ENCODE assay signal across 24 mouse cellular contexts in genomic region chr5:17748293-17748692, GRCm38 (mm10).
DNase-seq lines count a peak whose midpoint lies in the region; ATAC-seq and TF ChIP-seq lines count a peak whose summit lies in the region.
"Had no signal": no experiment of that assay in that cellular context is flagged by ENCODE, and none has a peak within 500 bp of the region (broad histone marks: within the 10 kb centered on the region; RNA-seq: fewer than 3 reads in every experiment).

No protein-coding gene starts in this region.

- H3K4me3 ChIP-seq in intestine, postnatal 0 days (ENCODE audit: low read depth, low read length) = no peak overlapping the region
- no peak overlapping the region for H3K4me3 ChIP-seq in intestine, embryonic 15.5 days (replicated peaks)
- no peak overlapping the region for H3K4me3 ChIP-seq in C2C12 (ENCODE audit: insufficient read depth, poor library complexity, severe bottlenecking)
- H3K4me3 ChIP-seq in myocyte = no peak overlapping the region
- H3K4me3 ChIP-seq: embryonic facial prominence, embryonic 10.5 days; embryonic facial prominence, embryonic 12.5 days; erythroblast, embryonic 14.5 days; forebrain, embryonic 10.5 days; forebrain, embryonic 12.5 days had no signal

- no peaks in the 10 kb centered on the region for H3K79me2 ChIP-seq in C2C12 (ENCODE audit: control insufficient read depth, insufficient read depth)
- H3K79me2 ChIP-seq in myocyte (ENCODE audit: control insufficient read depth, insufficient read depth) = no peaks in the 10 kb centered on the region

- H3K4me1 ChIP-seq in intestine, postnatal 0 days (replicated peaks; ENCODE audit: control insufficient read depth, insufficient read depth, low read length) = no peaks in the 10 kb centered on the region
- no peaks in the 10 kb centered on the region for H3K4me1 ChIP-seq in intestine, embryonic 15.5 days (replicated peaks)
- H3K4me1 ChIP-seq: embryonic facial prominence, embryonic 12.5 days; forebrain, embryonic 12.5 days had no signal

- TF ChIP-seq CTCF in intestine, postnatal 0 days (IDR thresholded peaks at IDR 0.05; ENCODE audit: low read depth) = no peak
- TF ChIP-seq CTCF in C2C12 (IDR thresholded peaks at IDR 0.05; ENCODE audit: control insufficient read depth, insufficient read depth, insufficient read length) (no peak), Patski (IDR thresholded peaks at IDR 0.05) (no peak)

- POLR2A ChIA-PET in Patski (lab: Charles Lee) = interaction anchor here (0.8 kb wide), 1 partner anchor 37 kb away, joined by 3 read pairs; no protein-coding TSS in a partner anchor

- peak; percentile 56; the same call in 1 of the 2 replicates for ATAC-seq in intestine, postnatal 0 days
- ATAC-seq in intestine, embryonic 15.5 days = no peak
- peak; percentile 75 for ATAC-seq in Patski
- no peak for ATAC-seq in inflammation-experienced regulatory T-cells, adult 6 months
- no peak for ATAC-seq in erythroblast, adult 5-6 weeks (replicated peaks; ENCODE audit: low FRiP score, poor library complexity, severe bottlenecking)
- ATAC-seq: activated CD4-positive, CD25-positive, alpha-beta regulatory T cell, adult 4 months; forebrain, embryonic 14.5 days; forebrain, embryonic 16.5 days had no signal

- TF ChIP-seq POLR2A in myocyte (IDR thresholded peaks at IDR 0.05; ENCODE audit: insufficient read length, low read depth) = no peak

- H3K36me3 ChIP-seq in intestine, postnatal 0 days (ENCODE audit: control insufficient read depth, insufficient read depth) = no peaks in the 10 kb centered on the region
- no peaks in the 10 kb centered on the region for H3K36me3 ChIP-seq in intestine, embryonic 15.5 days
- H3K36me3 ChIP-seq in C2C12 (ENCODE audit: control insufficient read depth, insufficient read depth) = no peaks in the 10 kb centered on the region
- H3K36me3 ChIP-seq in myocyte (ENCODE audit: control insufficient read depth, insufficient read depth) = no peaks in the 10 kb centered on the region
- H3K36me3 ChIP-seq: embryonic facial prominence, embryonic 10.5 days; embryonic facial prominence, embryonic 12.5 days; forebrain, embryonic 10.5 days; forebrain, embryonic 12.5 days had no signal

- in situ Hi-C loops in Patski (cut with MboI; ENCODE audit: low pct_unique_long_range_greater_than_20kb) = no loop called here

- DNase-seq in Patski (ENCODE audit: low read depth, low spot score) = no peak
- no peak for DNase-seq in kidney, postnatal 36 days
- DNase-seq: adrenal gland, adult 8-10 months; adrenal gland, postnatal 14 days; adrenal gland, postnatal 36 days; B cell, adult 2 months; cerebellum, adult 11-12 months; cerebellum, adult 2 months; cerebellum, adult 9-10 months; cerebellum, postnatal 25 days had no signal

- H3K9me3 ChIP-seq in intestine, postnatal 0 days (ENCODE audit: control insufficient read depth) = no peaks in the 10 kb centered on the region
- H3K9me3 ChIP-seq in intestine, embryonic 15.5 days = no peaks in the 10 kb centered on the region
- H3K9me3 ChIP-seq: embryonic facial prominence, embryonic 10.5 days; embryonic facial prominence, embryonic 12.5 days; forebrain, embryonic 10.5 days; forebrain, embryonic 12.5 days had no signal

- CTCF ChIA-PET in Patski (lab: Charles Lee) = interaction anchor here (1.1 to 2.1 kb wide), 2 partner anchors 17 to 801 kb away, joined by 4 to 5 read pairs; no protein-coding TSS in a partner anchor

- H3K79me3 ChIP-seq in C2C12 (ENCODE audit: low read depth) = no peaks in the 10 kb centered on the region

- no peak overlapping the region for H3ac ChIP-seq in C2C12 (ENCODE audit: control insufficient read depth, insufficient read length, low read depth)
- H3ac ChIP-seq in myocyte (ENCODE audit: control insufficient read depth, insufficient read length) = no peak overlapping the region

- no peak overlapping the region for H3K27ac ChIP-seq in intestine, postnatal 0 days (ENCODE audit: low read depth, low read length)
- H3K27ac ChIP-seq in intestine, embryonic 15.5 days = no peak overlapping the region
- H3K27ac ChIP-seq: embryonic facial prominence, embryonic 10.5 days; embryonic facial prominence, embryonic 12.5 days; forebrain, embryonic 10.5 days; forebrain, embryonic 12.5 days had no signal

- no peak overlapping the region for H3K9ac ChIP-seq in intestine, postnatal 0 days (ENCODE audit: low read depth, low read length)
- H3K9ac ChIP-seq in intestine, embryonic 15.5 days = no peak overlapping the region
- H3K9ac ChIP-seq: embryonic facial prominence, embryonic 12.5 days; forebrain, embryonic 12.5 days had no signal

- H3K4me2 ChIP-seq in intestine, postnatal 0 days (replicated peaks; ENCODE audit: low read depth) = no peak overlapping the region
- no peak overlapping the region for H3K4me2 ChIP-seq in intestine, embryonic 15.5 days (replicated peaks)
- peak overlapping the region; percentile 7 for H3K4me2 ChIP-seq in myocyte (ENCODE audit: low read depth)
- H3K4me2 ChIP-seq: embryonic facial prominence, embryonic 12.5 days; forebrain, embryonic 12.5 days had no signal

- no peaks in the 10 kb centered on the region for H3K27me3 ChIP-seq in intestine, postnatal 0 days (replicated peaks; ENCODE audit: control insufficient read depth, insufficient read depth, low read length)
- H3K27me3 ChIP-seq in intestine, embryonic 15.5 days (replicated peaks) = no peaks in the 10 kb centered on the region
- H3K27me3 ChIP-seq in C2C12 (ENCODE audit: control insufficient read depth, insufficient read depth, insufficient read length) (no peaks in the 10 kb centered on the region), Patski (no peaks in the 10 kb centered on the region), myocyte (ENCODE audit: control insufficient read depth, insufficient read depth, insufficient read length) (no peaks in the 10 kb centered on the region)
- H3K27me3 ChIP-seq: embryonic facial prominence, embryonic 12.5 days; forebrain, embryonic 12.5 days had no signal

- WGBS in intestine, postnatal 0 days = 77% methylated on average over 3 of the region's 3 CpGs
- 84% methylated on average over 3 of the region's 3 CpGs for WGBS in intestine, embryonic 15.5 days

TF ChIP-seq in C2C12, 6 proteins besides CTCF, POLR2A, EP300 and RAD21:
- TF ChIP-seq FOSL1 (IDR thresholded peaks at IDR 0.05; ENCODE audit: insufficient read depth, low read length, poor library complexity, severe bottlenecking) = peak; percentile 41
- TF ChIP-seq CEBPB (IDR thresholded peaks at IDR 0.05; ENCODE audit: low read depth) = no peak

TF ChIP-seq in myocyte, 11 proteins besides CTCF, POLR2A, EP300 and RAD21:
- TF ChIP-seq USF1 (IDR thresholded peaks at IDR 0.05; ENCODE audit: low read depth) (peak; percentile 5), MYOG (IDR thresholded peaks at IDR 0.05; ENCODE audit: control insufficient read depth in 1 of 3, insufficient read depth in 1 of 3, insufficient read length in 2 of 3, low read depth in 2 of 3) (no peak), POLR2AphosphoS2 (IDR thresholded peaks at IDR 0.05; ENCODE audit: insufficient read length, low read depth) (no peak), E2F4 (IDR thresholded peaks at IDR 0.05; ENCODE audit: insufficient read depth) (no peak), TCF3 (IDR thresholded peaks at IDR 0.05; ENCODE audit: insufficient read length, low read depth) (no peak), MYOD1 (IDR thresholded peaks at IDR 0.05; ENCODE audit: control insufficient read depth in 1 of 3, insufficient read length in 2 of 3, low read depth in 2 of 3) (peak in 1 of 3 experiments; percentile 10)

Comparison
In these comparisons a context has a peak if more than half of its experiments do, and no peak if none do; other contexts are left out.
1. ATAC-seq: peak in intestine, postnatal 0 days (single experiment) and Patski (single experiment); none in intestine, embryonic 15.5 days (single experiment), inflammation-experienced regulatory T-cells, adult 6 months (single experiment) and erythroblast, adult 5-6 weeks (single experiment).